Mouse (Mus musculus): ENCODE measurements around the gene Als2cl. TPM values are rescaled to one million over a fixed set of nuclear protein-coding genes. Genes with fewer than 3 reads are reported as not detected.

Als2cl gene
- polyA plus RNA-seq, 1 experiment from 2014 or later: 4.5 TPM

- 65% methylated on average over 12 of the region's 12 CpGs for WGBS
- 0 out of 2 replicates have a peak, but pooled peaks have one; percentile 9 for TF ChIP-seq CTCF (IDR thresholded peaks at IDR 0.05; ENCODE audit: low read depth)
- Histone ChIP-seq H3K27ac (ENCODE audit: low read depth) (no peak overlapping the region), H3K4me2 (no peak overlapping the region), H3K9me3 (ENCODE audit: low read depth, low read length) (no peaks in the 10 kb centered on the region), H3K4me3 (ENCODE audit: low read depth, low read length) (no peak overlapping the region), H3K9ac (no peak overlapping the region), H3K27me3 (ENCODE audit: insufficient read depth, low read length) (no peaks in the 10 kb centered on the region), H3K4me1 (ENCODE audit: insufficient read depth) (no peaks in the 10 kb centered on the region), H3K36me3 (ENCODE audit: insufficient read depth) (no peaks in the 10 kb centered on the region)
- DNase-seq (no peak), ATAC-seq (ENCODE audit: insufficient read depth) (no peak)
Measured at GRCm38 (mm10) chr9:110937506-110938490, 58.1 kb downstream of the Als2cl start.

- TF ChIP-seq CTCF (IDR thresholded peaks at IDR 0.05; ENCODE audit: low read depth): peak; percentile 52
- no peak overlapping the region for H3K9ac ChIP-seq
- H3K4me3 ChIP-seq (ENCODE audit: low read depth, low read length): no peak overlapping the region
- no peaks in the 10 kb centered on the region for H3K9me3 ChIP-seq (ENCODE audit: low read depth, low read length)
- DNase-seq (peak; percentile 69), ATAC-seq (ENCODE audit: insufficient read depth) (peak; percentile 24; the same call in 1 of the 2 replicates)
- H3K36me3 ChIP-seq (ENCODE audit: insufficient read depth): no peaks in the 10 kb centered on the region
- H3K4me2 ChIP-seq: no peak overlapping the region
- peaks cover 34% of the 10 kb centered on the region for H3K27me3 ChIP-seq (ENCODE audit: insufficient read depth, low read length)
- H3K4me1 ChIP-seq (ENCODE audit: insufficient read depth): no peaks in the 10 kb centered on the region
- H3K27ac ChIP-seq (ENCODE audit: low read depth): no peak overlapping the region
- WGBS: 29% methylated on average over 13 of the region's 13 CpGs
Measured at GRCm38 (mm10) chr9:110944265-110944664, 64.6 kb downstream of the Als2cl start.

GRCm38 (mm10) chr9:110945343-110945742 lies 65.7 kb downstream of the Als2cl start:
- Histone ChIP-seq H3K4me1 (ENCODE audit: insufficient read depth) (no peaks in the 10 kb centered on the region), H3K27me3 (ENCODE audit: insufficient read depth, low read length) (peaks cover 34% of the 10 kb centered on the region), H3K9ac (no peak overlapping the region), H3K4me3 (ENCODE audit: low read depth, low read length) (no peak overlapping the region), H3K36me3 (ENCODE audit: insufficient read depth) (no peaks in the 10 kb centered on the region), H3K4me2 (no peak overlapping the region), H3K9me3 (ENCODE audit: low read depth, low read length) (no peaks in the 10 kb centered on the region), H3K27ac (ENCODE audit: low read depth) (no peak overlapping the region)
- WGBS: 2% methylated on average over 18 of the region's 18 CpGs
- TF ChIP-seq CTCF (IDR thresholded peaks at IDR 0.05; ENCODE audit: low read depth): no peak
- no peak for DNase-seq
- no peak for ATAC-seq (ENCODE audit: insufficient read depth)

GRCm38 (mm10) chr9:110945926-110946325 lies 66.3 kb downstream of the Als2cl start, which contains the start of gene Tdgf1:
Tdgf1 (minus strand) TSS chr9:110946158.
- Histone ChIP-seq H3K27me3 (ENCODE audit: insufficient read depth, low read length) (peaks cover 34% of the 10 kb centered on the region), H3K9ac (no peak within 1 kb of the TSS), H3K9me3 (ENCODE audit: low read depth, low read length) (no peaks in the 10 kb centered on the region), H3K4me3 (ENCODE audit: low read depth, low read length) (no peak within 1 kb of the TSS), H3K36me3 (ENCODE audit: insufficient read depth) (no peaks in the 10 kb centered on the region), H3K4me2 (no peak within 1 kb of the TSS), H3K27ac (ENCODE audit: low read depth) (no peak within 1 kb of the TSS), H3K4me1 (ENCODE audit: insufficient read depth) (no peaks in the 10 kb centered on the region)
- DNase-seq (no peak), ATAC-seq (ENCODE audit: insufficient read depth) (no peak)
- no peak for TF ChIP-seq CTCF (IDR thresholded peaks at IDR 0.05; ENCODE audit: low read depth)
- WGBS: 9% methylated on average over 11 of the region's 11 CpGs

- H3K27ac ChIP-seq (ENCODE audit: low read depth): no peak overlapping the region
- ATAC-seq (ENCODE audit: insufficient read depth): no peak
- H3K4me1 ChIP-seq (ENCODE audit: insufficient read depth): no peaks in the 10 kb centered on the region
- TF ChIP-seq CTCF (IDR thresholded peaks at IDR 0.05; ENCODE audit: low read depth): no peak
- H3K27me3 ChIP-seq (ENCODE audit: insufficient read depth, low read length): peaks cover 34% of the 10 kb centered on the region
- H3K9me3 ChIP-seq (ENCODE audit: low read depth, low read length): no peaks in the 10 kb centered on the region
- H3K36me3 ChIP-seq (ENCODE audit: insufficient read depth): no peaks in the 10 kb centered on the region
- no peak overlapping the region for H3K9ac ChIP-seq
- H3K4me3 ChIP-seq (ENCODE audit: low read depth, low read length): no peak overlapping the region
- 14% methylated on average over 20 of the region's 20 CpGs for WGBS
- no peak for DNase-seq
- H3K4me2 ChIP-seq: no peak overlapping the region
Measured at GRCm38 (mm10) chr9:110946548-110947044, 66.9 kb downstream of the Als2cl start.

- Histone ChIP-seq H3K4me2 (no peak overlapping the region), H3K4me1 (ENCODE audit: insufficient read depth) (no peaks in the 10 kb centered on the region), H3K27me3 (ENCODE audit: insufficient read depth, low read length) (peaks cover 35% of the 10 kb centered on the region), H3K4me3 (ENCODE audit: low read depth, low read length) (no peak overlapping the region), H3K9me3 (ENCODE audit: low read depth, low read length) (no peaks in the 10 kb centered on the region), H3K9ac (no peak overlapping the region), H3K36me3 (ENCODE audit: insufficient read depth) (no peaks in the 10 kb centered on the region), H3K27ac (ENCODE audit: low read depth) (no peak overlapping the region)
- TF ChIP-seq CTCF (IDR thresholded peaks at IDR 0.05; ENCODE audit: low read depth): no peak
- 24% methylated on average over 6 of the region's 6 CpGs for WGBS
- no peak for ATAC-seq (ENCODE audit: insufficient read depth)
- no peak for DNase-seq
Measured at GRCm38 (mm10) chr9:110947261-110947661, 67.6 kb downstream of the Als2cl start.

- Histone ChIP-seq H3K9ac (no peak overlapping the region), H3K27me3 (ENCODE audit: insufficient read depth, low read length) (peaks cover 41% of the 10 kb centered on the region), H3K4me3 (ENCODE audit: low read depth, low read length) (no peak overlapping the region), H3K4me2 (no peak overlapping the region), H3K9me3 (ENCODE audit: low read depth, low read length) (no peaks in the 10 kb centered on the region), H3K4me1 (ENCODE audit: insufficient read depth) (no peaks in the 10 kb centered on the region), H3K27ac (ENCODE audit: low read depth) (no peak overlapping the region), H3K36me3 (ENCODE audit: insufficient read depth) (no peaks in the 10 kb centered on the region)
- TF ChIP-seq CTCF (IDR thresholded peaks at IDR 0.05; ENCODE audit: low read depth): no peak
- ATAC-seq (ENCODE audit: insufficient read depth) (no peak), DNase-seq (no peak)
- WGBS: 45% methylated on average over 6 of the region's 6 CpGs
Measured at GRCm38 (mm10) chr9:110947900-110948299, 68.2 kb downstream of the Als2cl start.
